In the genomic region with DNA sequence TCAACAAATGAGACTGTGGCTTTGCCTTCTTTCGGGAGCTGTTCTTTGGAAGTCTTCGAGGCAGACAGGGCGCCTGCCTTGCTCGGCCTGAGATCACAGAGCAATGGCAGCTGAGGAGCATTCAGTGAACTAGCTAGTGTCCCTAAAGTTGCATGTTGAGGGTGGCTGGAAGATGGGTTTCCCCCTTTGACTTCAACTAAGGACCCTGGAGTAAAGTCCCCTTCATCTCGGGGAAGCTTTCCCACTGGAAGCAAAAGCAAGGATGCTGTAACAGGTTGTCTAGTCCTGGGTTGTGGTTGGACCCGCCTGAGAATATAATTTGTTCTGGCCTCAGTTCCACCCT, we compare ENCODE assay signal across 8 mouse cellular contexts.
DNase-seq lines count a peak whose midpoint lies in the region; ATAC-seq and TF ChIP-seq lines count a peak whose summit lies in the region.

No protein-coding gene starts in this region.

- intact Hi-C loops in left cerebral cortex, postnatal 4 days (cut with DNase I): no loop called here

- H3K9ac ChIP-seq in heart, embryonic 14.5 days (ENCODE audit: low read length): no peak overlapping the region; the same call in 1 of the 2 replicates
- no peak overlapping the region for H3K9ac ChIP-seq in ES-E14 (ENCODE audit: insufficient read depth, low read depth, low read length, poor library complexity, severe bottlenecking)
- peak overlapping the region; percentile 74; the same call in 1 of the 2 replicates for H3K9ac ChIP-seq in forebrain, embryonic 16.5 days (replicated peaks; ENCODE audit: low read depth, low read length)
- no peak overlapping the region for H3K9ac ChIP-seq in liver, embryonic 15.5 days

- in situ Hi-C loops in ES-E14 (cut with MboI; ENCODE audit: low sequenced_read_pairs in 2 of 2, unreplicated experiment in 2 of 2): no loop called here

- H3K27me3 ChIP-seq in heart, embryonic 14.5 days (ENCODE audit: control insufficient read depth, insufficient read depth, low read length): peaks cover 7% of the 10 kb centered on the region; the same call in 1 of the 2 replicates
- no peaks in the 10 kb centered on the region; the same call in 1 of the 2 replicates for H3K27me3 ChIP-seq in forebrain, embryonic 16.5 days (replicated peaks; ENCODE audit: control insufficient read depth, insufficient read depth, low read length)
- peaks cover 36% of the 10 kb centered on the region for H3K27me3 ChIP-seq in liver, embryonic 15.5 days

- peaks cover 4 to 10% of the 10 kb centered on the region in 2 experiments for H3K4me1 ChIP-seq in heart, embryonic 14.5 days (ENCODE audit: control insufficient read depth in 2 of 2, insufficient read depth in 2 of 2, low read length in 2 of 2)
- peaks cover 0 to 2% of the 10 kb centered on the region in 2 experiments; a peak in 1 of 4 replicates for H3K4me1 ChIP-seq in ES-E14 (ENCODE audit: control insufficient read depth in 2 of 2, insufficient read depth in 2 of 2, low read length in 2 of 2, poor library complexity in 1 of 2)
- H3K4me1 ChIP-seq in forebrain, embryonic 16.5 days (replicated peaks; ENCODE audit: control insufficient read depth, insufficient read depth, low read length): peaks cover 28% of the 10 kb centered on the region
- H3K4me1 ChIP-seq in liver, embryonic 15.5 days (replicated peaks): 0 out of 2 replicates have a peak, but pooled peaks cover 6% of the 10 kb centered on the region

- peak overlapping the region; percentile 70 to 72 for H3K4me3 ChIP-seq in heart, embryonic 14.5 days (ENCODE audit: control insufficient read depth in 1 of 2, insufficient read depth in 1 of 2, low read depth in 1 of 2, low read length in 2 of 2)
- peak overlapping the region; percentile 56 to 60; a peak in 3 of 4 replicates for H3K4me3 ChIP-seq in ES-E14 (ENCODE audit: insufficient read depth in 1 of 2, low read depth in 1 of 2, low read length in 2 of 2, poor library complexity in 1 of 2, severe bottlenecking in 1 of 2)
- peak overlapping the region; percentile 70 for H3K4me3 ChIP-seq in forebrain, embryonic 16.5 days (replicated peaks; ENCODE audit: low read length)
- H3K4me3 ChIP-seq in liver, embryonic 15.5 days (replicated peaks): peak overlapping the region; percentile 39; the same call in 1 of the 2 replicates

- no peak for DNase-seq in heart, adult 8-10 months (ENCODE audit: low spot score)
- DNase-seq in ES-E14 (ENCODE audit: low read depth, low spot score): no peak
- DNase-seq in right cerebral cortex, postnatal 4 days: no peak
- DNase-seq in left cerebral cortex, postnatal 4 days: no peak
- no peak for DNase-seq in spleen, postnatal 10 days (ENCODE audit: low spot score in 2 of 2)

- H3K4me2 ChIP-seq in heart, embryonic 14.5 days (ENCODE audit: low read length): peak overlapping the region; percentile 99
- peak overlapping the region; percentile 100 for H3K4me2 ChIP-seq in forebrain, embryonic 16.5 days (ENCODE audit: low read length)
- peak overlapping the region; percentile 69 for H3K4me2 ChIP-seq in liver, embryonic 15.5 days

- H3K36me3 ChIP-seq in heart, embryonic 14.5 days (ENCODE audit: control insufficient read depth, insufficient read depth, low read length): no peaks in the 10 kb centered on the region
- no peaks in the 10 kb centered on the region for H3K36me3 ChIP-seq in ES-E14 (ENCODE audit: control insufficient read depth, insufficient read depth, low read length, poor library complexity, severe bottlenecking)
- no peaks in the 10 kb centered on the region for H3K36me3 ChIP-seq in forebrain, embryonic 16.5 days (ENCODE audit: control insufficient read depth, insufficient read depth)
- H3K36me3 ChIP-seq in liver, embryonic 15.5 days (replicated peaks): no peaks in the 10 kb centered on the region

- 37% methylated on average over 6 of the region's 6 CpGs for WGBS in heart, embryonic 14.5 days
- 10% methylated on average over 6 of the region's 6 CpGs for whole genome bisulfite sequencing in forebrain, embryonic 16.5 days
- WGBS in liver, embryonic 15.5 days (ENCODE audit: insufficient replicate concordance): 15% methylated on average over 6 of the region's 6 CpGs

- ATAC-seq in heart, embryonic 14.5 days (ENCODE audit: insufficient number of reproducible peaks, insufficient read depth, low FRiP score, low read depth): no peak
- no peak for ATAC-seq in forebrain, embryonic 16.5 days
- no peak for ATAC-seq in liver, embryonic 15.5 days (ENCODE audit: insufficient read depth)

- H3K9me3 ChIP-seq in heart, embryonic 14.5 days (ENCODE audit: control insufficient read depth, low read length): no peaks in the 10 kb centered on the region
- no peaks in the 10 kb centered on the region for H3K9me3 ChIP-seq in ES-E14 (ENCODE audit: control insufficient read depth, insufficient read depth, low read depth, low read length)
- no peaks in the 10 kb centered on the region for H3K9me3 ChIP-seq in forebrain, embryonic 16.5 days (ENCODE audit: control insufficient read depth, low read length)
- H3K9me3 ChIP-seq in liver, embryonic 15.5 days (replicated peaks): no peaks in the 10 kb centered on the region

- no peak overlapping the region for H3K27ac ChIP-seq in heart, embryonic 14.5 days (replicated peaks in 1 of 2; ENCODE audit: control insufficient read depth in 1 of 2, insufficient read depth in 1 of 2, low read depth in 2 of 2, low read length in 2 of 2)
- no peak overlapping the region for H3K27ac ChIP-seq in ES-E14 (ENCODE audit: insufficient read depth, low read depth, low read length, poor library complexity, severe bottlenecking)
- H3K27ac ChIP-seq in forebrain, embryonic 16.5 days (ENCODE audit: low read length): no peak overlapping the region
- H3K27ac ChIP-seq in liver, embryonic 15.5 days (replicated peaks): no peak overlapping the region

TF ChIP-seq in ES-E14, 5 proteins besides CTCF, POLR2A, EP300 and RAD21:
- no peak for TF ChIP-seq MAFK (IDR thresholded peaks at IDR 0.05; ENCODE audit: insufficient read depth, low read depth, low read length)
- TF ChIP-seq ZNF384 (IDR thresholded peaks at IDR 0.05; ENCODE audit: low read depth, low read length): no peak
- no peak for TF ChIP-seq ZC3H11A (IDR thresholded peaks at IDR 0.05; ENCODE audit: borderline replicate concordance, low read depth, low read length)
- no peak for TF ChIP-seq HCFC1 (IDR thresholded peaks at IDR 0.05; ENCODE audit: borderline replicate concordance, insufficient read depth, low read length)
- no peak for TF ChIP-seq CHD2 (IDR thresholded peaks at IDR 0.05; ENCODE audit: low read depth, low read length)
